Mouse (Mus musculus): ENCODE results near the gene Pxt1. TPM values are rescaled to one million over a fixed set of nuclear protein-coding genes. Genes with fewer than 3 reads are reported as not detected.

Gene Pxt1
- polyA plus RNA-seq, 1 experiment from 2014 or later: not detected

- no peak overlapping the region for H3K9ac ChIP-seq
- ATAC-seq (ENCODE audit: low FRiP score): no peak
- 13% methylated on average over 13 of the region's 13 CpGs for WGBS
These were observed 17.3 kb downstream of the Pxt1 start for GRCm38 (mm10) chr17:28926380-28926779.

DNA sequence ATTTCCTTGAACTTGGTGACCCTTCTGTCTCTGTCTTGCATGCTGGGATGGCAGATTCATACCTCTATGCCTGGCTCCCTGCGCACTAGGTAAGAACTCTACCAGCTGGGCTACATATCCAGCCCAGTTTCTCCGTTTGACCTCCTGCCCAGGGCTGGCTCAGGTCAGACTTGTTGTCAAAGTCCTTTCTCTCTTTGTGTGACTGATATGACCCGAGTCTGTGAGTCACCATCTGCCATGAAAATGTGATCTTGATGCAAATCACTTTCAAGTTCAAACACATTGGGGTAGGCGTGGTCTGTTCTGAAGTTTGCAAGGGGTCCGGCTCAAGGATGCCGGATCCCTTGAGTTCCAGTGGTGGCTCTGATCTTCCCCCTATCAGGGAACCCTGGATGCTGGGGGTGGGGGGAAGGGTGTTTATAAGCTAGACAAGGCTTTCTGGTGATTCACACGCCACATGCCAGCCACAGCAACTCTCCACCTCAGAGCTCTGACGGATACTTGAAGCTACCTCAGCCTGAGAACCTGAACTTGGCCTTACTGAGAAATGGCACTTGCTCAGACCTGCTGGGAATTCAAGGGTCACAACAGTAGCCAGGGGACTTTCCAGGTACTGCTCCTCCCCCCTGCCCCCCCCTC lies 18.6 kb downstream of the Pxt1 start:
- no peak overlapping the region for H3K4me2 ChIP-seq (replicated peaks)
- H3K4me1 ChIP-seq (replicated peaks; ENCODE audit: control insufficient read depth, insufficient read depth, low read length): no peaks in the 10 kb centered on the region
- no peaks in the 10 kb centered on the region for H3K9me3 ChIP-seq (ENCODE audit: control insufficient read depth, low read length)
- no peak for ATAC-seq (ENCODE audit: low FRiP score)
- no peaks in the 10 kb centered on the region for H3K36me3 ChIP-seq (replicated peaks; ENCODE audit: control insufficient read depth, insufficient read depth)
- no peak overlapping the region for H3K27ac ChIP-seq
- no peaks in the 10 kb centered on the region for H3K27me3 ChIP-seq (ENCODE audit: control insufficient read depth, insufficient read depth, low read length)
- no peak overlapping the region for H3K9ac ChIP-seq
- H3K4me3 ChIP-seq (replicated peaks; ENCODE audit: low read length): no peak overlapping the region
- DNase-seq (ENCODE audit: low spot score): no peak
- 72% methylated on average over 8 of the region's 8 CpGs for WGBS

More at GRCm38 (mm10) chr17:28926380-28926779, 17.3 kb downstream of the Pxt1 start:
- DNase-seq (ENCODE audit: low spot score): peak; percentile 79
- no peak overlapping the region for H3K4me2 ChIP-seq (replicated peaks)
- no peaks in the 10 kb centered on the region for H3K9me3 ChIP-seq (ENCODE audit: control insufficient read depth, low read length)
- no peaks in the 10 kb centered on the region for H3K36me3 ChIP-seq (replicated peaks; ENCODE audit: control insufficient read depth, insufficient read depth)
- peaks cover 9% of the 10 kb centered on the region for H3K4me1 ChIP-seq (replicated peaks; ENCODE audit: control insufficient read depth, insufficient read depth, low read length)
- H3K27ac ChIP-seq: no peak overlapping the region
- no peak overlapping the region for H3K4me3 ChIP-seq (replicated peaks; ENCODE audit: low read length)
- H3K27me3 ChIP-seq (ENCODE audit: control insufficient read depth, insufficient read depth, low read length): no peaks in the 10 kb centered on the region

DNA sequence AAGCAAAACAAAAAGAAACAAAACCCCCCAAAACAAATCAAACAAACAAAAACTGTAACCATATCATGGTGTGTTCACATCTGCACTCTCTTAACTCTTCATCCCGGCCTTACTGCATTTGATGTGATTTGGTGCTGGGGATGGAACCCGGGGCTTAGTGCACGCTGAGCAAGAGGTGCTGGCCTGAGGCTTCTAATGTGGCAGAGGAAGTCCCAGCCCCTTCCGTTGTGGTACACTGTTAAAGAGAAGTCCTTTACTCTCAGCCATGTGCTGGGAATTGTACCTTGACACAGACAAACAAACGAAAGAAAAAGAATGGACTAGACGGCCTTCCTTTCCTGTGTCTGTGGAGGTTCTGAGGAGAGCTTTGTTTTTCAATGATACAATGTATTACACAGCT lies 21.5 kb downstream of the Pxt1 start:
- Histone ChIP-seq H3K36me3 (replicated peaks; ENCODE audit: control insufficient read depth, insufficient read depth) (no peaks in the 10 kb centered on the region), H3K27ac (no peak overlapping the region), H3K9ac (no peak overlapping the region), H3K4me2 (replicated peaks) (no peak overlapping the region), H3K4me1 (replicated peaks; ENCODE audit: control insufficient read depth, insufficient read depth, low read length) (no peaks in the 10 kb centered on the region), H3K9me3 (ENCODE audit: control insufficient read depth, low read length) (no peaks in the 10 kb centered on the region), H3K4me3 (replicated peaks; ENCODE audit: low read length) (no peak overlapping the region), H3K27me3 (ENCODE audit: control insufficient read depth, insufficient read depth, low read length) (no peaks in the 10 kb centered on the region)
- 81% methylated on average over 6 of the region's 6 CpGs for WGBS
- DNase-seq (ENCODE audit: low spot score): no peak
- ATAC-seq (ENCODE audit: low FRiP score): no peak

GRCm38 (mm10) chr17:28921086-28921485 lies 22.6 kb downstream of the Pxt1 start:
- ATAC-seq (ENCODE audit: low FRiP score) (no peak), DNase-seq (ENCODE audit: low spot score) (no peak)
- no peak overlapping the region for H3K27ac ChIP-seq
- H3K9me3 ChIP-seq (ENCODE audit: control insufficient read depth, low read length): no peaks in the 10 kb centered on the region
- H3K27me3 ChIP-seq (ENCODE audit: control insufficient read depth, insufficient read depth, low read length): no peaks in the 10 kb centered on the region
- H3K4me3 ChIP-seq (replicated peaks; ENCODE audit: low read length): no peak overlapping the region
- 80% methylated on average over 8 of the region's 8 CpGs for WGBS
- no peaks in the 10 kb centered on the region for H3K36me3 ChIP-seq (replicated peaks; ENCODE audit: control insufficient read depth, insufficient read depth)
- H3K4me1 ChIP-seq (replicated peaks; ENCODE audit: control insufficient read depth, insufficient read depth, low read length): no peaks in the 10 kb centered on the region
- no peak overlapping the region for H3K9ac ChIP-seq
- H3K4me2 ChIP-seq (replicated peaks): no peak overlapping the region

- Histone ChIP-seq H3K9ac (no peak overlapping the region), H3K36me3 (replicated peaks; ENCODE audit: control insufficient read depth, insufficient read depth) (no peaks in the 10 kb centered on the region), H3K9me3 (ENCODE audit: control insufficient read depth, low read length) (no peaks in the 10 kb centered on the region), H3K4me3 (replicated peaks; ENCODE audit: low read length) (no peak overlapping the region), H3K27ac (no peak overlapping the region), H3K27me3 (ENCODE audit: control insufficient read depth, insufficient read depth, low read length) (no peaks in the 10 kb centered on the region), H3K4me2 (replicated peaks) (no peak overlapping the region), H3K4me1 (replicated peaks; ENCODE audit: control insufficient read depth, insufficient read depth, low read length) (no peaks in the 10 kb centered on the region)
- no peak for DNase-seq (ENCODE audit: low spot score)
- no peak for ATAC-seq (ENCODE audit: low FRiP score)
- WGBS: 63% methylated on average over 1 of the region's 1 CpGs
These were observed 27.1 kb downstream of the Pxt1 start for GRCm38 (mm10) chr17:28916520-28916919.

DNA sequence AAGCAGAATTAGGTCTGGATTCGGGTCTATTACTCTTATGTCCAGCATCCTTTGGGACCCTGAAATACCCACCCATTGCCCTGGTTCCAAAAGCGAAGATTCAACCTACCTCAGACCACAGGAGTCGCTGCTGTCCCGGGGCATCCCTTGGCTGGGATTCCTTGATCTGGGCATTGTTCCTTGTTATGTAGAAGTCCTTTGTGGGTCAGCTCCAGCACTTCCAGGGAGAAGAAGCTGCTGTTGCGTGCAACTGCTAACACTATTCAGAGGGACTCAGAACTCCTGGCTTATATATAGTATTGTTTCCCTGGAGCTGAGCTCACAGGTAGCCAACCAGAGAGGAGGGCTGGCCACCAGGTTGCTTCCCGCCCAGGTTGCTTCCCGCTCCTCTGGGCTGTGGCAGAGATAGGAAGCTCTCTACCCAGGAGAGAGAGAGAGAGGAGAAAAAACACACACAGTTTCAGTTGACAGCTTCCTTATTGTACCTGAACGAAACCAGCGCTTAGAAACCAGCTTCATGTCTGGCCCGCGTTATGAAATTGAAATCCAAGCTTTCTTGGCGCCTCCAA lies 28.5 kb downstream of the Pxt1 start, which contains the start of gene 4930539E08Rik:
Gene 4930539E08Rik (minus strand): TSS at position 265 of the 569 bp plus-strand sequence.
- Histone ChIP-seq H3K4me1 (replicated peaks; ENCODE audit: control insufficient read depth, insufficient read depth, low read length) (no peaks in the 10 kb centered on the region), H3K4me2 (replicated peaks) (no peak within 1 kb of the TSS), H3K9me3 (ENCODE audit: control insufficient read depth, low read length) (no peaks in the 10 kb centered on the region), H3K36me3 (replicated peaks; ENCODE audit: control insufficient read depth, insufficient read depth) (no peaks in the 10 kb centered on the region), H3K27me3 (ENCODE audit: control insufficient read depth, insufficient read depth, low read length) (no peaks in the 10 kb centered on the region), H3K9ac (no peak within 1 kb of the TSS), H3K4me3 (replicated peaks; ENCODE audit: low read length) (no peak within 1 kb of the TSS), H3K27ac (no peak within 1 kb of the TSS)
- 56% methylated on average over 12 of the region's 12 CpGs for WGBS
- no peak for DNase-seq (ENCODE audit: low spot score)
- no peak for ATAC-seq (ENCODE audit: low FRiP score)

GRCm38 (mm10) chr17:28913940-28914339 lies 29.7 kb downstream of the Pxt1 start:
- Histone ChIP-seq H3K36me3 (replicated peaks; ENCODE audit: control insufficient read depth, insufficient read depth) (no peaks in the 10 kb centered on the region), H3K4me3 (replicated peaks; ENCODE audit: low read length) (no peak overlapping the region), H3K9me3 (ENCODE audit: control insufficient read depth, low read length) (no peaks in the 10 kb centered on the region), H3K4me1 (replicated peaks; ENCODE audit: control insufficient read depth, insufficient read depth, low read length) (peaks cover 5% of the 10 kb centered on the region; the same call in 1 of the 2 replicates), H3K27ac (no peak overlapping the region), H3K27me3 (ENCODE audit: control insufficient read depth, insufficient read depth, low read length) (peaks cover 10% of the 10 kb centered on the region), H3K9ac (no peak overlapping the region), H3K4me2 (replicated peaks) (no peak overlapping the region)
- no peak for ATAC-seq (ENCODE audit: low FRiP score)
- WGBS: 84% methylated on average over 6 of the region's 6 CpGs
- no peak for DNase-seq (ENCODE audit: low spot score)

DNA sequence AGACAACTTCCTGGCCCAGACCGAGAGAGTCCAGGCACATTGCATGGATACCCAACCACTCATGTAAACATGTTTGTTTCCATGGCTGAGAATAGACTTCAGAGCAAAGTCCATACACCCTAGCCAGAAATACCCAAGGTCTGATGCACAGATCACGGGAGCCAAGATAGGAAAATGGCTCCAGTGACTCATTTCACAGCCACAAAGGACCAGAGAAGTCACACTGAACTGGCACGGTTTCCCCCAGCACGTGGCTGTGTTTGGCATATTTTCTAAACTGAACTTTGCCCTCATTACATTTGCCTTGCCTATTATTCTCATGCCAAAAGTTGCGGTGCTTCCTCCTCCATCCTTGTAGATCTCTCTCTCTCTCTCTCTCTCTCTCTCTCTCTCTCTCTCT lies 30.4 kb downstream of the Pxt1 start:
- WGBS: 79% methylated on average over 5 of the region's 5 CpGs
- Histone ChIP-seq H3K27ac (no peak overlapping the region), H3K4me3 (replicated peaks; ENCODE audit: low read length) (no peak overlapping the region), H3K4me2 (replicated peaks) (no peak overlapping the region), H3K9ac (no peak overlapping the region), H3K36me3 (replicated peaks; ENCODE audit: control insufficient read depth, insufficient read depth) (no peaks in the 10 kb centered on the region), H3K27me3 (ENCODE audit: control insufficient read depth, insufficient read depth, low read length) (peaks cover 10% of the 10 kb centered on the region), H3K9me3 (ENCODE audit: control insufficient read depth, low read length) (no peaks in the 10 kb centered on the region), H3K4me1 (replicated peaks; ENCODE audit: control insufficient read depth, insufficient read depth, low read length) (peaks cover 5% of the 10 kb centered on the region; the same call in 1 of the 2 replicates)
- ATAC-seq (ENCODE audit: low FRiP score) (no peak), DNase-seq (ENCODE audit: low spot score) (no peak)

- Histone ChIP-seq H3K27ac (no peak overlapping the region), H3K4me3 (replicated peaks; ENCODE audit: low read length) (no peak overlapping the region), H3K4me2 (replicated peaks) (no peak overlapping the region), H3K9me3 (ENCODE audit: control insufficient read depth, low read length) (no peaks in the 10 kb centered on the region), H3K27me3 (ENCODE audit: control insufficient read depth, insufficient read depth, low read length) (peaks cover 10% of the 10 kb centered on the region), H3K36me3 (replicated peaks; ENCODE audit: control insufficient read depth, insufficient read depth) (no peaks in the 10 kb centered on the region), H3K9ac (no peak overlapping the region), H3K4me1 (replicated peaks; ENCODE audit: control insufficient read depth, insufficient read depth, low read length) (peaks cover 10% of the 10 kb centered on the region)
- DNase-seq (ENCODE audit: low spot score) (no peak), ATAC-seq (ENCODE audit: low FRiP score) (no peak)
- WGBS: 26% methylated on average over 7 of the region's 7 CpGs
These were observed 33.5 kb downstream of the Pxt1 start for GRCm38 (mm10) chr17:28910139-28910538.
